Mouse (Mus musculus) Patski (cell line): ENCODE results near the gene Ddx28. TPM values are rescaled to one million over a fixed set of nuclear protein-coding genes. Genes with fewer than 3 reads are reported as not detected.

Experiments
- ATAC-seq: fragments of 100-300 bp; one replicate; pipeline ENCODE4 v1.8.0; 2021
- CTCF ChIA-PET: fragments of 350-600 bp; sonication (Branson Sonifier 250); formaldehyde crosslinking; loops from one replicate; lab custom pipeline; 2022; ENCODE audit warnings: inconsistent platforms; lab: Charles Lee
- POLR2A ChIA-PET: fragments of 350-600 bp; sonication (Branson Sonifier 250); formaldehyde crosslinking; loops from one replicate; lab custom pipeline; 2022; ENCODE audit warnings: antibody characterized with exemption, inconsistent platforms; lab: Charles Lee
- DNase-seq: peaks from one replicate; pipeline ENCODE4 v3.0.0-alpha.2; 2011; ENCODE audit warnings: low read depth, low spot score
- H3K27me3 ChIP-seq: fragments of 371-371 bp; one replicate; pipeline ENCODE4 v1.5.1; 2021
- CTCF ChIP-seq: fragments of 100-300 bp; IDR thresholded peaks from one replicate; pipeline ENCODE4 v1.5.1; 2021
- in situ Hi-C: fragments of 300-500 bp; cut with MboI; formaldehyde crosslinking; loops from 3 replicates; pipeline ENCODE4 v1.11.1; 2018; ENCODE audit warnings: low pct_unique_long_range_greater_than_20kb, mixed read lengths
- polyA plus RNA-seq: library from polyadenylated mRNA; unstranded; gene quantifications from one replicate; pipeline ENCODE4 v1.2.3, GENCODE M21; 2021

Gene Ddx28
- polyA plus RNA-seq, 1 experiment from 2014 or later, result 12.7 TPM

DNA sequence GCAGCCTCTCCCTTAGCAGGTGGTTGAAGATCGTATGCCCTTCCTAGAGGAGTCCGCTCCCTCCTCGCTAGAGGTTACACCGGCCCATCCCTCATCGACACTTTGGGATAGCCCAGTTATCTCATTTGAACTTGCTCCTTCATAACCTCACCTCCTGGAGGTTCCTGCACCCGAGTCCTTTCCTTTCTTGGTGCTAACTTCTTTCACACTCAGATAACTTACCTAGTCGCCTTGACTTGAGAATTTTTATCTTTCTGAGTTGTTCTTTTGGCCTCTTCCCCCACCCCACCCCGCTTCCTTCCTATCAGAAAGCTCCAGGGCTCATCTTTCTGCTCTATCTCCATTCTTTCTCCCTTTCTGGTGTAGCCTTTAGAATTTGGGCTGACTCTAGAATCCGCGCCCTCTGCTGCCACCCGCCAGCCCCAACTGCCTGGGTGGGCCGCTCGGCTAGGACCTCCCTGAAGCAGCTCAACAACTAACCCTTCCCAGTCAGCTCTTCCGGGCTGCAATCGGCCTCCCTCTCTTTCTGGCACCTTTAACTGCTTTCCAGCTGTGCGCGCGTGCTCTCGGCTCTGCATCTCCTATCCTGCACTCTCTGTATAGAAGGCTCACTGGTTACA lies 44.9 kb downstream of the Ddx28 start:
- H3K27me3 ChIP-seq, result no peaks in the 10 kb centered on the region
- POLR2A ChIA-PET, result interaction anchor here (0.6 kb wide), 1 partner anchor 28 kb away, joined by 4 read pairs; no protein-coding TSS in a partner anchor
- CTCF ChIA-PET, result interaction anchor here (1.2 kb wide), 1 partner anchor 8 kb away, joined by 6 read pairs; no protein-coding TSS in a partner anchor
- DNase-seq (no peak), ATAC-seq (no peak)
- no peak for TF ChIP-seq CTCF
- in situ Hi-C loops, result no loop called here

DNA sequence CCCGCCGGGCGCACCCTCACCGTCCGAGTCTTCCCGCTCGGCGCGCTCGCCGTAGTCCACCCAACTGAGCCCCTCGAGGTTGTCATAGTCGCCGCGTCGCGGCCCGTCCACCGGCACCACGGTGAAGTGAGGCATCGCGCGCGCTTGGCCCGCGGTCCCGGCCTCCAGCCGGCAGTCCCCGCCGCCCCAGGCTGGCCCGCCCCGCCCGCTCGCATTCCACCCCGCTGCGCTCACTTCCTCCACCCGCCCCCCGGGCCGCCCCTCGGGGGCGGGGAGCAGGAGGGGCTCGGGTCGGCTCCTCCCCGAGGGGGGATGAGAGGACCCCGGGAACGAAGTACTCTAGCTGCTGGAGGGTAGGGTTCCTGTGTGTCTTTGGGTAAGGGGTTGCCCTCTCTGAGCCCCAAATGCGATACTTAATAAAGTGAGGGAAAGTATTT lies 45.8 kb downstream of the Ddx28 start, which contains the start of gene Slc12a4:
Gene Slc12a4, minus strand, starts transcription at position 193 of the 437 bp plus-strand sequence.
- ATAC-seq, result peak; percentile 61
- ChIA-PET CTCF (no interaction called here), POLR2A (interaction anchor here (0.6 kb wide), 1 partner anchor 27 kb away, joined by 4 read pairs; no protein-coding TSS in a partner anchor)
- H3K27me3 ChIP-seq, result no peaks in the 10 kb centered on the region
- in situ Hi-C loops, result no loop called here
- no peak for TF ChIP-seq CTCF
- no peak for DNase-seq

DNA sequence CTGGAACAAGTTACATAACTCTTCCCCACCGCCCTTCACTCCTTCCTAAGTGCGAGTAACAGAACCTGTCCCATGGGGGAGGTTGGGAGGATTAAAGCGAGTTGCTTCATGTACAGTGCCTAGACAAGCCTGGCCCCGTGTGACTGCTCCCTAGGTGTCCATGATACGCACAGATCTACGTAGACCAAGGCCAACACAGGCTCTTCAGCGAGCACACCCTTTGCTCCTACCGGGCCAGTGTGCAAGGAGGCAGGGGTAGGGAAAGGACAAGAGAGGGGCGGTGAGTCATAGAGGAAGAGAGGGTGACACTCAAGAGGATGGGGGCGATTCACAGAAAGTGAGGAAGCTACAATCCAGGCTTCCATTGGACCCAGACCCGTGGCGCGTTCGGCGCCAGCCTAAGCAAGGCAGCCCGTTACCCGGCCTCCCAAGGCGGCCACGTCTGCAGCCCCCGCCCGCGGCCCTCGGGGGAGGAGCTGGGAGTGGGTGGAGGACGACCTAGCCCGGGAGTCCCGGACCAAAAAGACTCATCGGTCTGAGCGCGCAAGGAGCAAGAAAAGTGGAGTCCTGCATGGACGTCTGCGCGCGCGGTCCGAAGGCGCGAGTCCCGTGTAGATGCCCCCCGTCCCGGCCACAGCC lies 46.3 kb downstream of the Ddx28 start:
- ATAC-seq, result peak; percentile 52
- in situ Hi-C loops, result no loop called here
- DNase-seq, result no peak
- POLR2A ChIA-PET, result no interaction called here
- no peaks in the 10 kb centered on the region for H3K27me3 ChIP-seq
- no peak for TF ChIP-seq CTCF
- CTCF ChIA-PET, result no interaction called here

DNA sequence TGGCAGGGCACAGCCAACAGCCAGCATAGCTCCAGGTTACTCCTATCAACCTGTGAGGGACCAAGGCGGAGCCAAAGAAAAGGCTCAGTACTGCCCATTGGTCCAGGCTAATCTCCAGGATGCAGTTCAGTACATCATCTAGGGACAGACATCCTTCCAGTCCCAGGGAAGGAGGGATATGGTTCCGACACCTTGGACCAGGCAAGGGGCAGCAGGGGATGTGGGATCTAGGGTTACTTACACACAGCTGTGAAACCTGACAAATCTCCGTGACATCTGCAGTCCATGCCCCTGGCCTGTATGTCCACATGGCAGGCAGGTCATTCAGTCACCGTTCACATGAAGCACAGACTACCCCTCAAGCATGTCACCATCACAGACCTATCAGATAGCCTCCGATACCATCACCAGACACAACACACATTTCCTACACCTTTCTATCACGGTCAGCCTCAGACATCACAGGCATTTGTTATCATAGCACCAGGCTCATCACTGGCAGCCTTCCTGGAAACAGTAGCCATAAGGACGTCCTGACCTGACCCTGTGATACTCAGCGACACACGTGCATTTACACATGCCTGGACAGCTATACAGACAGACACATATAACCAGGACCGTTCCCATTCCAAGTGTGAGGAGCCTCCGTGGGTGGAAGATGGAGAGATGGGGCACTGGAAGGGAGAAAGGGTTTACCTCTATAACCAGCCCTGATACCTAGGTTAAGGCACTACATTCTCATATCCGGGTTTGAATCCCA lies 47.0 kb downstream of the Ddx28 start:
- in situ Hi-C loops, result no loop called here
- no peak for DNase-seq
- no peak for ATAC-seq
- POLR2A ChIA-PET, result interaction anchor here (0.6 to 0.7 kb wide), 3 partner anchors 19 to 521 kb away, joined by 3 to 4 read pairs (median 3); no protein-coding TSS in a partner anchor
- no peak for TF ChIP-seq CTCF
- no peaks in the 10 kb centered on the region for H3K27me3 ChIP-seq
- CTCF ChIA-PET, result interaction anchor here (0.6 to 0.8 kb wide), 2 partner anchors 26 to 177 kb away, joined by 3 read pairs; no protein-coding TSS in a partner anchor

DNA sequence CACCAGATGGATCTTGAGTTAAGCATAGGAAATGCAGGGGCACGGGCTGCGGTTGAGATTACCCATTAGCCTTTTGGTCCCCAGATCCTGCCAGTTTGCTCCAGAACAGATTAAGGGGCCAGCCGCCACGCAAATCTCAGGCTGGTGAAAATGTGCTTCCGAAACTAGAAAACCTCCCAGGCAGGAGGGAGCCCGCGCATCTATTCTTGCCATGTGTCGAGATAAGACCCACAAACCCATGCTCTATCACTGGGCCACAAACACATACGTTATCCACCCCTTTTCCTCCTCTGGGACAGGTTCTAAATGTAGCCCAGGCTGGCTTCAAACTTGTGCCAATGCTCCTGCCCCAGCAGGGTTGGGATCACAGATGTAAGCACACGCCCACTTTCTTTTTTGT lies 50.1 kb downstream of the Ddx28 start:
- ChIA-PET CTCF (no interaction called here), POLR2A (no interaction called here)
- DNase-seq (no peak), ATAC-seq (no peak)
- H3K27me3 ChIP-seq, result no peaks in the 10 kb centered on the region
- TF ChIP-seq CTCF, result no peak
- in situ Hi-C loops, result no loop called here

DNA sequence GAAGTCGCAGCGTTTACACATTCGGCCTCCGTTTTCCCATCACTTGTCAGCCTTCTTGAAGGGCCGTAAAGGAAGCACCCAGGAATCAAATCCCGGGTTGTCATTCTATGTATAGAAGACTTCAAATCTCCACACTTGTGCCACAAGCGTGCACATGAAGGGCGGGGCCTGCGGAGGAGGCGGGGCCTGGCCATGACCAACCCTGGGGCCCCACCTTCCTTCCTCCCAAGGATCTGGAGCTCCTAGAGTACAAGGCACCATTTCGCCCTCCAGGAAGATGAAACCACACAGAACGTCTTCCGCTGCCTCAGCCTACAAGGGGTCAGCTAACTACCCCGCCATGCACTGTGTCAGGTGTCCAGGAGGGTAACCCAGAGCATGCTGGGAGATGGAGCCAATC lies 50.6 kb downstream of the Ddx28 start:
- DNase-seq (no peak), ATAC-seq (no peak)
- no peak for TF ChIP-seq CTCF
- in situ Hi-C loops, result no loop called here
- no peaks in the 10 kb centered on the region for H3K27me3 ChIP-seq
- POLR2A ChIA-PET, result no interaction called here
- CTCF ChIA-PET, result no interaction called here

Other genes starting within 250 kb of the Ddx28 start
- 25.3 TPM for gene Ranbp10, start 184.5 kb downstream of the Ddx28 start, polyA plus RNA-seq
- 0.24 TPM for gene Tsnaxip1, start 184.2 kb downstream of the Ddx28 start, polyA plus RNA-seq
- gene Cenpt, start 158.6 kb downstream of the Ddx28 start, polyA plus RNA-seq, result 38.4 TPM
- gene Thap11, start 156.8 kb downstream of the Ddx28 start, polyA plus RNA-seq, result 49.7 TPM
- gene Nutf2, start 151.3 kb downstream of the Ddx28 start, polyA plus RNA-seq, result 19.1 TPM
- 50.9 TPM for gene Edc4, start 131.0 kb downstream of the Ddx28 start, polyA plus RNA-seq
- 0.47 TPM for gene Nrn1l, start 118.3 kb downstream of the Ddx28 start, polyA plus RNA-seq
- 36.4 TPM for gene Pskh1, start 111.4 kb downstream of the Ddx28 start, polyA plus RNA-seq
- 1.3 TPM for gene Ctrl, start 78.0 kb downstream of the Ddx28 start, polyA plus RNA-seq
- 61.7 TPM for gene Psmb10, start 73.4 kb downstream of the Ddx28 start, polyA plus RNA-seq
- 1.3 TPM for gene Lcat, start 68.5 kb downstream of the Ddx28 start, polyA plus RNA-seq
- 76.0 TPM for gene Slc12a4, start 45.8 kb downstream of the Ddx28 start, polyA plus RNA-seq
- not detected for gene Dpep3, start 32.5 kb downstream of the Ddx28 start, polyA plus RNA-seq
- gene Dus2, start 20.5 kb downstream of the Ddx28 start, polyA plus RNA-seq, result 15.4 TPM
- 0.14 TPM for gene Dpep2nb, start 5.9 kb downstream of the Ddx28 start, polyA plus RNA-seq
- gene Nfatc3, start 47.0 kb upstream of the Ddx28 start, polyA plus RNA-seq, result 33.5 TPM
- gene Esrp2, start 125.1 kb upstream of the Ddx28 start, polyA plus RNA-seq, result 3.3 TPM
- gene Pla2g15, start 138.5 kb upstream of the Ddx28 start, polyA plus RNA-seq, result 24.6 TPM
- 129 TPM for gene Slc7a6, start 157.0 kb upstream of the Ddx28 start, polyA plus RNA-seq
- 48.1 TPM for gene Slc7a6os, start 199.1 kb upstream of the Ddx28 start, polyA plus RNA-seq
- 26.1 TPM for gene Prmt7, start 199.1 kb upstream of the Ddx28 start, polyA plus RNA-seq